Mouse (Mus musculus): ENCODE measurements around the gene 6430548M08Rik. TPM values are rescaled to one million over a fixed set of nuclear protein-coding genes. Genes with fewer than 3 reads are reported as not detected.

Gene 6430548M08Rik
- total RNA-seq (2023): under 1 TPM; 0.33 to 0.96 TPM

GRCm38 (mm10) chr8:120113758-120114255 is at the start of gene 6430548M08Rik:
Gene 6430548M08Rik (plus strand): TSS chr8:120114152.

GRCm38 (mm10) chr8:120101068-120101972 is 12.6 kb upstream of the 6430548M08Rik start, which contains the start of gene Zdhhc7:
Gene Zdhhc7 (minus strand): TSS chr8:120101482.

GRCm38 (mm10) chr8:120177318-120178123 is 63.6 kb downstream of the 6430548M08Rik start, which contains the start of gene Fam92b:
Gene Fam92b (minus strand): TSS chr8:120177466.

Other genes with a start within 250 kb of the 6430548M08Rik start
- 100 to 1,000 TPM; 102 to 117 TPM for gene Usp10, start 203.8 kb upstream of the 6430548M08Rik start, total RNA-seq (2023)
- 1 to 10 TPM in 1 of 2 experiments, not detected in 1; 1.8 TPM for gene Gm20388, start 203.3 kb upstream of the 6430548M08Rik start, total RNA-seq (2023)
- gene Crispld2, start 121.7 kb upstream of the 6430548M08Rik start, total RNA-seq (2023): not detected
- 10 to 100 TPM; 30.4 to 34.5 TPM for gene Zdhhc7, start 12.7 kb upstream of the 6430548M08Rik start, total RNA-seq (2023)
- gene Fam92b, start 63.3 kb downstream of the 6430548M08Rik start, total RNA-seq (2023): not detected
- gene Gse1, start 114.3 kb downstream of the 6430548M08Rik start, total RNA-seq (2023): 10 to 100 TPM; 69.9 to 78.5 TPM

Data from B cell, adult 67 days (primary cell).